7 mouse cellular contexts compared by ENCODE assay signal in the genomic region with DNA sequence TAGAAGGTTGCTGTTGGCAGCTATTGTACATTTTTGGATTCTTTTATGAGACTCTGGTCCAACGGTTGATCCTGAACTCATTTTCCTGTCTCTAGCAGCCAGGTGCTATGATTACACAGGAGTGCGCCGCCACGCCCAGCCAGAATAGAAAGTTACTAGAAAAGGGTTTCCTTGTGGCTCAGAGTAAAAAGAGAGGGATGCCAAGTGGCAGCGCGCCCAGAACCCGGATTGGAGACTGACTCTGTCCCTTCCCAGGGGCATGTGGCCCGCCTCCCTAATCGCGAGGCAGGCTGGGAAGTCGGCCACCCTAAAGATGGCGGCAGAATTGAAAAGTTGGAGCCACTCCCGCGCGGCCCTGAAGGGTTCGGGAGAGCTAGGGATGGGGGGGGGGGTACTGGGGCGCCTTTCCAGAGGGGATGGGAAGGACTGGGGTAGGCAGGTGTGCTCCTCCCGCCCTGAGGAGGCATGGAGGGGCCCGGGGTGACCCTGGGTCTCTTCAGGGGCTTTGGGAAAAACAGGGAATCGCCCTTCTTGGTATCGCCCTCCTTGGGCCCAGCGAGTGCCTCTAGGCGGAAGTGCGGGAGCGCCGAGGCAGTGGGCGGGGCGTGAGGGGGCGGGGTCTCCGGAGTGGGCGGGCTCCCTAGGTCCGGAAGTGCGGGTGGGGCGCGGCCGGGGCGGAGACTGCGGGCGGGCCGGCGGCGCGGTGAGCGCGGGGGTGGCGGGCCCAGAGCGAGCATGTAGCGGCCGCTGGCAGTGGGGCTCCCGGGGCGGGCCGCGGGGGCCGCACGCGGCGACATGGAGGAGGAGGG. TPM values are rescaled to one million over a fixed set of nuclear protein-coding genes. Genes with fewer than 3 reads are reported as not detected.
DNase-seq lines count a peak whose midpoint lies in the region; ATAC-seq lines count a peak whose summit lies in the region.

Gene Ccm2 (plus strand): TSS at position 683 of the 809 bp plus-strand sequence.

- H3K4me2 ChIP-seq in intestine, embryonic 16.5 days (ENCODE audit: low read depth, low read length): peak within 1 kb of the TSS; percentile 65
- H3K4me2 ChIP-seq in midbrain, embryonic 11.5 days: peak within 1 kb of the TSS; percentile 55

- DNase-seq in adrenal gland, adult 8-10 months: peak; percentile 97
- peak; percentile 100 for DNase-seq in embryo, embryonic 9.5 days (ENCODE audit: extremely low spot score)
- peak; percentile 96 to 98 for DNase-seq in gastrocnemius, postnatal 4 days (ENCODE audit: low spot score in 2 of 2)
- peak; percentile 94 to 95 for DNase-seq in left cerebral cortex, postnatal 36 days (ENCODE audit: low spot score in 2 of 2)
- DNase-seq in midbrain, embryonic 11.5 days (ENCODE audit: low spot score, missing footprints): peak; percentile 100
- peak; percentile 95 for DNase-seq in skeletal muscle tissue, adult 2 months (ENCODE audit: low read depth, low spot score)

- peak within 1 kb of the TSS; percentile 98 for H3K27ac ChIP-seq in intestine, embryonic 16.5 days (ENCODE audit: low read length)
- peak within 1 kb of the TSS; percentile 92 for H3K27ac ChIP-seq in midbrain, embryonic 11.5 days (ENCODE audit: low read depth, low read length)

- H3K4me1 ChIP-seq in intestine, embryonic 16.5 days (ENCODE audit: control insufficient read depth, insufficient read depth, low read length): peaks cover 11% of the 10 kb centered on the region
- peaks cover 8% of the 10 kb centered on the region; the same call in 1 of the 2 replicates for H3K4me1 ChIP-seq in midbrain, embryonic 11.5 days (ENCODE audit: control insufficient read depth, insufficient read depth, low read length)

- under 1% methylated on average over 53 of the region's 57 CpGs for WGBS in intestine, embryonic 16.5 days
- 1% methylated on average over 47 of the region's 57 CpGs for WGBS in midbrain, embryonic 11.5 days

- no peaks in the 10 kb centered on the region for H3K9me3 ChIP-seq in intestine, embryonic 16.5 days (ENCODE audit: control insufficient read depth, low read length)
- no peaks in the 10 kb centered on the region for H3K9me3 ChIP-seq in midbrain, embryonic 11.5 days (ENCODE audit: control insufficient read depth, low read length)

- H3K36me3 ChIP-seq in intestine, embryonic 16.5 days (ENCODE audit: control insufficient read depth, insufficient read depth, low read length): peaks cover 3% of the 10 kb centered on the region; the same call in 1 of the 2 replicates
- H3K36me3 ChIP-seq in midbrain, embryonic 11.5 days (ENCODE audit: control insufficient read depth, insufficient read depth, low read length): no peaks in the 10 kb centered on the region

- peak; percentile 96 for ATAC-seq in intestine, embryonic 16.5 days
- ATAC-seq in midbrain, embryonic 11.5 days (ENCODE audit: low FRiP score): peak; percentile 98

- no peaks in the 10 kb centered on the region for H3K27me3 ChIP-seq in intestine, embryonic 16.5 days (replicated peaks; ENCODE audit: control insufficient read depth, insufficient read depth, low read length)
- no peaks in the 10 kb centered on the region for H3K27me3 ChIP-seq in midbrain, embryonic 11.5 days (ENCODE audit: control insufficient read depth, insufficient read depth, low read length)

- peak within 1 kb of the TSS; percentile 74 for H3K4me3 ChIP-seq in intestine, embryonic 16.5 days (ENCODE audit: low read length)
- peak within 1 kb of the TSS; percentile 93 for H3K4me3 ChIP-seq in midbrain, embryonic 11.5 days (ENCODE audit: low read depth, low read length)

- H3K9ac ChIP-seq in intestine, embryonic 16.5 days (ENCODE audit: low read depth, low read length): peak within 1 kb of the TSS; percentile 83
- peak within 1 kb of the TSS; percentile 85 for H3K9ac ChIP-seq in midbrain, embryonic 11.5 days (ENCODE audit: low read length)

- intact Hi-C loops in left cerebral cortex, postnatal 36 days (cut with DNase I): loop anchor here (1.0 kb wide), 1 partner anchor 70 kb away; no protein-coding TSS in a partner anchor

RNA-seq across cellular contexts. Expression of gene Ccm2, which starts in this region (rescaled TPM):
- total RNA-seq in adrenal gland, adult 8-10 months (2022): 10 to 100 TPM; 35.8 to 40.8 (median 40.5) TPM
- 10 to 100 TPM; 40.2 to 50.8 TPM for total RNA-seq in gastrocnemius, postnatal 4 days (2021)
- 67.7 and 69.9 TPM in 2 replicates for polyA plus RNA-seq in intestine, embryonic 16.5 days (2015; fragmentation: Nextera tagmentation; extraction: Ambion mirVana)
- 10 to 100 TPM; 56.1 to 64.1 TPM for total RNA-seq in left cerebral cortex, postnatal 36 days (2021)
- polyA plus RNA-seq in midbrain, embryonic 11.5 days (2014; fragmentation: Nextera tagmentation; extraction: Ambion mirVana): 72.8 and 81.6 TPM in 2 replicates

Comparison
In these comparisons a context has a peak if more than half of its experiments do, and no peak if none do; other contexts are left out.
1. Peak in every context shown above with its lines: DNase-seq, ATAC-seq, H3K4me3 ChIP-seq and H3K27ac ChIP-seq.